Mouse (Mus musculus): Measurements from ENCODE around the gene Apoe. TPM values are rescaled to one million over a fixed set of nuclear protein-coding genes. Genes with fewer than 3 reads are reported as not detected.

Apoe gene
- total RNA-seq, 2 experiments from 2014 or later, result 927 to 1,142 TPM

DNA sequence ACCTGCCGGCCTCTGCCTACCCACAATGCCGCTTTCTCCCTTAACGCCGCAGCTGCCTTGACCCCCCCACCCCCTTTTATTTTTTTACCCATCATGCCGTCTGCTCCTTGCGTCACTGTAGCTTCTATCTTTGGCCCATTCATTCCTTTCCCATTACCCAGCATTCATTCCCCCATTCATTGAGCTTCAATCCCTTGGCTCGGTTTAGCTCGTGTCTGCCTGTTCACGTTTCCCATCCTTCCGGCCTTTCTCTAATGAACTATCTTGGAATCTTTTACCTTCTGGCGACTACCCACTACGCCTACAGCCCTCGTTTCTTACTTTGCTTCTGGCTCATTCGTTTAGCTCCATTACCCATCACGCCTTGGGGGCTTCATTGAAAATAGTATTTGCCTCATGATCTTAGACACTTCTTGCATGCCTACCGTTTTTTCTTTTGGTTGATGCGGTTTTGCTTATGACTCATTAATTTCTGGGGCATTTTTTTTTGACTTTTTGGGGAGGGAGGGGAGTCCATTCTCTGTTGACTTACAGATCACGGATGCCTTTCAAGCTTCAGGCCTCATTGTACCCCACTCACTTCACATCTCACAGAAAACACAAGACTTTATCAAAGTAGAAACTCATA lies 17.2 kb upstream of the Apoe start:
- DNase-seq, result no peak

DNA sequence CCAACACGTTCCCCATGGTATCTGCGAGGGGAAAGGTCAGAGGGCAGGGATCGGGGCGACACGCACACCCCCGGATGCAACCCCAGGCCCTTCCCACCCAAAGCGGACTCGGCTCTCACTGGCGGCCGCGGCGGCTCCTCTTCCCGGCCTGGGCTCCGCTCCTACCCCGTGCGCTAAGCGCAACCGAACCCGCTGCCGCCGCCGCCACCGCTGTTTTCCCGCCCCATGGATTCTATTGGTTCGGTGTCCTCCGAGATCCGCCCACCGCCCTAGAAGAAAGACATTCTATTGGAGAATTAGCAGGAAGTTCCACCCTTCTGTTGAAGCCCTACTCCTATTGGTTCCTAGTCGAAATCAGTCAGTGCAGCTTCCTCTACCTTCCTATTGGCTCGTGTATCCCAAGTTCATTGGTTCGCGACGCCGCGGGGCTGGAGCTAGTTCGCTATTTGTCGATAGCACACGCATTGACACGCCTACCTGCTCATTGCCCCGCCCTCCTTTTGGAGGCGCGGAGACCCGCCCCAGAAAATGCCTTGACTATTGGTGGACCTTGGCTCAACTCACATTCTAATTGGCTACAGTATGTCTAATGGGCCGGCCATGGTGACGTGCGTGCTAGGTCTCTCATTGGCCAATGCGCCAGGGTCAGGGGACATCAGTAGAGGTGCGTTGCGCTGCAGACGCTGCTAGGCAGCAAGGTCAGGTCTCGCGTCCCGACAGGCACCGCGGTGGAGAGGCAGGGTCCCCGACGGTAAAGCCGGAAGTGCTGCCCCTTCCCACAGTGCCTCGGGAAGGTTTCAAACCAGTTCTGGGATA lies 16.5 kb upstream of the Apoe start, which contains the start of gene Tomm40:
Tomm40 (minus strand) TSS at position 200 of the 816 bp plus-strand sequence.
- peak; percentile 98 to 99 for DNase-seq

DNA sequence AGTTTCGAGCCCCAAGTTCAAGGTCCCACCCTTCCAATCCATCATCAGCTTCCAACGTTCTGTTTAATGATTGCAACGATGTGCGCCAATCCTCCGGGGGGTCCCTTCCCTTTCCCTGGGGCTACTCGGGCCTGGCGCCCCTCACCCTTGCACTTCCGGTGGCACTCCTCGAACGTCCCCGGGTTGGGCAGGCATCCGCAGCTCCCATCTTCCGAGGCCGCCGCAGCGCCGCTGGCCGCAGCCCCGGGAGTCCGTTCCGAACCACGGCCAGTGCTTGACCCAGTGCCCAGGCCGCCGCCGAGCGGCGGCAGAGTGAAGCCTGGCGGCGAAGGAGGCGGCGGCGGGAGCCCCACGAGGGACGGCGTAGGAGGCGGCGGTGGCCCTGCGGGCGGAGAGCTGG lies 15.8 kb upstream of the Apoe start:
- DNase-seq, result no peak

DNA sequence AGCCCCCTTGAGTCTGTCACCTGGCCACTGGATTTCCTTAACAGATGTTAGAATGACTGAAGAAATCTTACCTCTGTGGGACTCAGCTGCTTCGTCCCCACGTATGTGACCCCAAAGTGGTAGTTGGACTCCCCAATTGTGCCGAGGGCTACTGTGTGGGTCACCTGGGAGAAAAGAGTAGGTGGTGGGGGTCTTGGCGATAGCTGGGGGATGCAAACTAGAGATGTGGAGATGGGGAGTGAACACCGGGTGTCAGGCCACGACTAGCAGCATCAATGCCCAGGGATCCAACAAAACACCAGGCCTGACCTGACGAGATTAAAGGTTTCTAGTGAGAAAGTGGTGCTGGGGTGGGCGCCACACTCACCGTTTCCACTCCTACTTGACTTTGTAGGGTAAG lies 14.6 kb upstream of the Apoe start:
- DNase-seq, result no peak

DNA sequence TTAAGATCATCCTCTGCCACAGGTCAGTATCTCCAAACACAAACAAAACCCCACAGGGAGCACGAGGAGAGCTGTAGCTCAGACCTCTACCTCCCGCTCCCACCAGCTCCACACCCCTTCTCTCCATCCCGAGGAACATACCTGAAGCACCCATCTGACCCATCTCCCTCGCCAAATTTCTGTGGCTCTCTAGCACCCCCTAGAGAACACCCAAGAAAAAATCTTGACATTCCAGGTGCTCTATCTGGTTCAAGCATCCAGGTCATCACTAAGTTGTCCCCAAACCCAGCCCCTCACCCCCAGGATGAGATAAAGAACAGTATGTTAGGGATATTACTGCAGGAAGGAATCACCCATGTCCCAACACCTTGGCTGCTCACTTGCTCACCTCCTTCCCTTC lies 14.2 kb upstream of the Apoe start:
- no peak for DNase-seq

DNA sequence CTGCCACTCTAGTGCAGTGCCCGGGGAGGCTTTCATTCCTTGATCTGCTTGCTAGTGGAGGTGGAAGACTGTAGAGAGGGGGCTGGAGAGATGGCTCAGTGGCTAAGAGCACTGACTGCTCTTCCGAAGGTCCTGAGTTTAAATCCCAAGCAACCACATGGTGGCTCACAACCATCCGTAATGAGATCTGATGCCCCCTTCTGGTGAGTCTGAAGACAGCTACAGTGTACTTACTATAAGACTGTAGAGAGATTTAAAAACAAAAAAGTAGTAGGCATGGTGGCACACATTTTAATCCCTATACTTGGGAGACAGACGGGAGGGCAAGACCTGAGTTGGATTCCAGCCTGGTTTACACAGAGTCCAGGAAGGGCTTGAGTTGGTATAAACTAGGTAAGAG lies 13.4 kb upstream of the Apoe start:
- no peak for DNase-seq

DNA sequence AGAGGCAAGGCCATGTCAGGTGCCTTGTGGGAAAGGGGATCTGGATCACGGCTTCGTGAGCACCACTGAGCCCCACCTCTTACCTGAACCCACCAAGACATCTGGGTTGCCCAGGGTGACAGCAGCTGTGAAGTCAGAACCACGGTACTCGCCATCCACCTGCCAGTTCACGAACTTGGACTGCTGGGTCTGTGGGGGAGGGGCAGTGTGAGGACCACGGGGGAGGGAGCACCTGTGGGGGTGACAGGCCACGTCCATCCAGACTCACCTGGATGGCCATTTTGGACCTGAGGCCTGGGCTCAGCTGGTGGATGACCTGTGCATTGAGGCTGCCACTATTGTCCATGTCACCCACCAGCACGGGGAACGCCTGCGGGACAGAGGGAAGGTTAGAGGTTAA lies 11.7 kb upstream of the Apoe start:
- no peak for DNase-seq

DNA sequence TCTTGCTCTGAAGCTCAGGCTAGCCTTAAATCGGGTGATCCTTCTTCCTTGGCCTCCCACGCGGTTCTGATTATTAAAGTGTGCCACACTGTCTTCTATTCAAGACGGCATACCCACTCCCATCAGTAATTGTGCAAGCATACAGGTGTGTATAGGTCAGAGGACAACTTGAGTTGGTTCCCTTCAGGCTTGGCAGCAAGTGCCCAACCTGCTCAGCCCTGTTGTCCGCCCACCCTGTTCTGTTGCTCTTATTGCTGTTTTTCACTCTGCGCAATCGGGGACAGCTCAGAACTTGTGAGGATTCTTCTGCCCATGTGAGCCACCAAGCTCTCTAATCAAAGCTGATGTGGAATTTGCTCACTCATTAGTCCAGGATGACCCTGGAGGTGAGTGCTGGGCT lies 6.3 kb upstream of the Apoe start:
- no peak for DNase-seq

DNA sequence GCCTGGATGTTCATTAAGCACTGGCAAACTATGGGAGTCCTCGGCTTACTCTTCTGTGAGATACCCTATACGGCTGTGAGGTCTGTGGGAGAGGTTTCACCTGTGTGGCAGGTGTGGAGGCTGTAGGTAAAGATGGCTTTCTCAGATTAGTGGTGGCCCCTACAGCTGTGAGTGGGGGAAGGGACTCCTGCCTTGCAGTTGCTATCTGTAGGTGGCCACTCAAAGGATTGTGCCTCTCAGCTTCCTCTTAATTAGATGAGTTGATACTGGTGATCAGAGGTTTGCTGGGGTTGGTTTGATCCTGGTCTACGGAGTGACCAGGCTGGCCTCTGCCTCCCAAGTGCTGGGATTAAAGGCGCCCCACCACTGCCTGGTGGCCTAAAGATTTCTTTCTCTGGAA lies 5.5 kb upstream of the Apoe start:
- no peak for DNase-seq

DNA sequence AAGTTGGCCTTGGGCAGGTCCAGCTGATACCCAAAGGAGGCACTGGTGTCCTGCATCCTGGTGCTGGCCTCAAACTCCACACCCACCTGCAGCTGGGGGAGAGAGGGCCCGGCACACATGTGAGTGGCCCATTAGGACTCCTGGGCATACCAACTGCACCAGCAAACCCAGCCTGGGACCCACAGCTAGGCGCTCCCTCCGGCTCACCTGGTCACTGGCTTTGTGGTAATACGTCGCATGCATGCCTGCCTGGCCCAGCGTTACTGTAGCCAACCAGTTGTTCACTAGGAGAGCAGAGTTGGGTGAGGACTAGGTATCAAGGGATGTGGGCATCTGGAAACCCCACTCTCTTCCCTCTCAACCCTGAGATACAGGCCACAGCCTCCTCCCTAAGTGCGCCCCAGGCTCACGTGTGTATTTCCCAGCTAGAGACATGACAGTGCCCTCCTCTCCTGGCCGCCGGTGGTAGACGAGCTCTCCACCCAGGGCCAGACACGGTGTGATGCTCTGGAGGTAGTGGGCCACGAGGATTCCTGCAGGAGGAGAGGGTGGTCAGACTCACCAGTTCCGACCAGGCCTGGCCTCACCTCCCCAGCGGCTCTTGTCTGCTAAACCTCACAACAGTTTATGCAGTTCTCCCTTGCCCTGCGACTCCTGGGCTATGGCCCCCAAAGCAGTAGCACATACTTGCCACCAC lies 4.0 kb upstream of the Apoe start:
- no peak for DNase-seq

DNA sequence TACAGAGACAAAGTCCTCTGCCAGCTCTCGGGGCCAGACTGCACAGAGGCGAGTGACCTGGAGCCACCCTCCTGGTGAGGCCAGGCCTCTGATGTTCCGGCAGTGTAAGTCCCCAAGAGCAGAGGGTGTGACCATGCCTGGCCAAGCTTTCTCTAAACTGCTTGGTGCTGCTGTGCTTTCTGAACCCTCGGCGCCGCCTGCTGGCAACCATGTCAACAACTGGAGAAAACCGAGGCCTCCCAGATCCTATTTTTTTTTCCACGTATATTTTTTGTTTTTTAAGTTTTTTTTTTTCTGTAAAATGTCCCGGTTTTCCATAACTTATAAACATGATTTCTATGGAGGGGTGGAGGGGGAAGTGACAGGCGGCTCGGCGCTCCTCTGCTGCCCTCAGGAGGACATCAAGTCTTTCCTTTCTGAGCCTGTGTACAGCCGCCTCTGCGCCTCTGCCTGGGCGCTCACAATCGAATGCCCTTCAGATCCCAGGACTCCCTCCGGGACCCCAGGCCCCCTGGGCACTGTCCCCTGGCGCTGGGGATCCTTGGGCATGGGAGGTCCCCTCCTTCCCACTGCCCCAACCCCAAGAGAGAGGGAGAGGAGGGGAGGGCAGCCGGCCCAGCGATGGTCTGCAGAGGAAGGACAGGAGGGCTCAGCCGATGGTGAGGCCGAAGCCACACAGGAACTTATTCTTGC lies 2.2 kb upstream of the Apoe start:
- peak; percentile 81 to 88 for DNase-seq

DNA sequence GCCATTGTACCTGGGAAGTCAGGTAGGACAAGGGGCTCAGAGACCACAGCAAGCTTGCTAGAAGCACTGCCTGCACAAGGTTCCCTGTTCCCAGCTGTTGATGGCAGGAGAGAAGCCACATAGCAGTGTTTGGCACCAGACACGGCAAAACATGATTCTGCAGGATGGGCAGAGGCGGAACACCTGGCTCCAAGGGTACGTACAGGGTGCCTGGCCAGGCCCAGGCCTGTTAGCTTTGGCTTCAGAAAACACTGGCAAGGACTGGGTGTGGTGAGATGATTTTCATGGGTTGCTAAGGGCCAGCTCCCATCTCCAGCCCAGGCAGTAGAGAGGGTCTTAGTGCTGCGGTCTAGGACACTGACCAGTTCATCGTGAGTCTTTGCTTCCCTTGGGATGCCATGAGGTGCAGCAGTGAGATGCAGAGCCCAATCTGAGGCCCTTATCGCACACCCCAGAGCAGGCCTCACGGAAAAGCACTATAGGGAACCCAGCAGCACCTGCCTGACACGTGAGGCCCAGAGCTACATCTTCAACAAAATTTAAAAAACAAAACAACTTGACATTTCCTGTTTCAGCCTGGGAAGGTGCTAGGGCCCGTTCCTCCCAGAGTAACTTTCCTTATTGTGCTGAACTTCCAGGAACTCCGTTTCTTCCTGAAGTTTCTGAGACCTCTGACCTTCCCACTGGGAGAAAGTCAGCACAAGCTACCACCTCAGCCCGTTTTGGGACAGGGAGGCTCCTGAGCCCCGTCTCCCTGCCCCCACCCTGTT lies 1.5 kb upstream of the Apoe start:
- DNase-seq, result no peak

DNA sequence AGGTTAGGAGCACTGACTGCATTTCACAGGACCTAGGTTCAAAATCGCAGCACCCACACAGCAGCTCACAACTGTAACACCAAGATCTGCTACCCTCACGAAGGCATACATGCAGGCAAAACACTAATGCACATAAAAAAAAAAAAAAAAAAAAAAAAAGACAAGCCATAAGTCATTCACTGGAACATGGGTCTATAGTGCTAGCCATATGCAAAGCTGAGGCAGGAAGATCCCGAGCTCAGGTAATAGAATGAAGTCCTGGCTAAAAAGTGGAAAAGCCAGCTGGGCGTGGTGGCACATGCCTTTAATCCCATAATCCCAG lies 800 bp upstream of the Apoe start:
- no peak for DNase-seq

DNA sequence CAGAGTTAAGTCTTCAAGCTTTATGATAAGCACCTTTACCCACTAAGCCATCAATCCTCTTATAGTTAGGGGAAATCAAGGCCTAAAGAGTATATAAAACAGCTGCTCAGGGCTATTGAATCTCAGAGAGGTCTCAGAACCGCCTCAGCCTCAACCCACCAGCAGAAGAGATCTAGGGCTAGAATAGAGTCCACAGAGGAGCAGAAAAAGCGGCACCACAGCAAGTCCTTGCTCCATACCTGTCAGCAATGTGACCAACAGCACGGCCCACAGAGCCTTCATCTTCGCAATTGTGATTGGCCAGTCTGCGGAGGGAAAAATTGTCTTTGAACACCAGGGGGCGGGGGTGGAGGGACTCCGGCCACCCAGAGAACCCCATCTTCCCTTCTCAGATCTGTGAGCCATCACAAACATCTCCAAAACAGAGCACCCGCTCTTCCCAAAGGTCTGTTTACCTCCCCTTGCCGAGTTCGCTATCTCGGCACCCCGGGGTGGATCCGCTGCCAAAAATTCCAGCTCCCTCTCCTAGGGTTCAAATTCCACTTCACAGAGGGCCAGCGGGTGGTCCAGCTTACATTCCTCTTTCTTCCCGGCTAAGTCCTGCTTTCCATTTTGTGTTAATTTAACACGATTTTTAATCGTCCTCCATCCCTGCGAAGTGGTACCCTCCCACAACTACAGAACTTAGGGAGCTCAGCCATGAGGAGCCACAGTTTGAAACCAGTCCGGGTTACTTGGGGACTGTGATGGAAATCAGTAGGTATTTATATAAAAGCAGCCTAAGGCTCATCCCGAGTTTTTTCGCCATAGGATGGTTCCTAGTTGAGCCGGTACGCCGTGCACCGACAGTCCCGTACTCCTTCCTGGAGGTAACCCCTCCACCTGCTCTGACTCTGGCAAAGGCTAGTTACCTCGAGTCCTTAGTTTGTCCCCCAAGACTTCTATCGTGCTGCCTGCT lies 760 bp downstream of the Apoe start:
- no peak for DNase-seq

DNA sequence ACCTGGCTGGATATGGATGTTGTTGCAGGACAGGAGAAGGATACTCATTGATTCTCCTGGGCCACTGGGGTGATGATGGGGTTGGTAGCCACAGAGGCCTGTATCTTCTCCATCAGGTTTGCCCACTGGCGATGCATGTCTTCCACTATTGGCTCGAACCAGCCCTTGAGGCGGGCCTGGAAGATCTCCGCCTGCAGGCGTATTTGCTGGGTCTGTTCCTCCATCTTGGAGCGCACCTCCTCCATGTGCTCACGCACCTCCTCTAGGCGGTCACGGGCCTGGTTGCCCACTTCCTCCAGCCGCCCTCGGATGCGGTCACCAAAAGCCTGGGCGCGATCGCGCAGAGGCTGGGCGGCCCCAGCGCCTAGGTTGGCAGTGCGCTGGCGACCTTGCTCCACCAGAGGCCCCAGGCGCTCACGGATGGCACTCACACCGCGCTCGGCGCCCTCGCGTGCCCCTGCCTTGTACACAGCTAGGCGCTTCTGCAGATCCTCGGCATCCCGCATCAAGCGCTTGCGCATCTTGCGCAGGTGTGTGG lies 2.6 kb downstream of the Apoe start:
- no peak for DNase-seq

DNA sequence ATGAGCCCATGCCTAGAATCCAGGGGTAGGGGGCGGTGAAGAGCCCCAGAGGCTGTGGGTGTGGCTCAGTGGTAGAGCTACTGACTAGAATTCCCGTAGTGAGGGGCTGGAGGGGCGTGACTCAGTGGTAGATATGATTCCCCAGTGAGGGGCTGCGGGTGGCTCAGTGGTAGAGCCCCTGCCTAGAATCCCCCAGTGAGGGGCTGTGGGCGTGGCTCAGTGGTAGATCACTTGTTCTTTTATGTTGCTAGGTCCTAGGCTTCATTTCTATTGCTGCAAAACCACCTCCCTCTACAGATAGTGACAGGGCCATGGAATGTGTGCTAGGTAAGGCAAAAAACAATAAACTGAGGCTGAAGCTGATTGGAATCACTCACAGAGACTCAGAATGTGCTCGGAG lies 3.1 kb downstream of the Apoe start:
- no peak for DNase-seq

DNA sequence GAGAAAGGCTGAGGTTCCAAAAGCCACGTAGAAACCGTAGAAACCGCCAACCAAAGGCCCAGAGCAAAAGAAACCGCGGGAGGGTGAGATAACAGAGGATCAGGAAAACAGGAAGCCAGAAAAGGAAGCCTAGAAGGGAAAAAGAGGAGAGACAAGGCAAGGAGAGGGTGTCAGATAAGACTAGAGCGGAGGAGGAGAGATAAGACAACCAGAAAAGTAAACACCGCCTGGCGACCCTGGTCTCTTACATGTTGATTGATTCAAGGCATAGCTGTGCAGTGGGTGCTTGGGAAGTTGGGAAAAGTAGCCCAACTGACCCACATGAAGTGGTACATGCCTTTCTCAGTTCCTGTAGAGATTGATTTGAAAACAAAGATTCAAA lies 3.8 kb downstream of the Apoe start:
- no peak for DNase-seq

DNA sequence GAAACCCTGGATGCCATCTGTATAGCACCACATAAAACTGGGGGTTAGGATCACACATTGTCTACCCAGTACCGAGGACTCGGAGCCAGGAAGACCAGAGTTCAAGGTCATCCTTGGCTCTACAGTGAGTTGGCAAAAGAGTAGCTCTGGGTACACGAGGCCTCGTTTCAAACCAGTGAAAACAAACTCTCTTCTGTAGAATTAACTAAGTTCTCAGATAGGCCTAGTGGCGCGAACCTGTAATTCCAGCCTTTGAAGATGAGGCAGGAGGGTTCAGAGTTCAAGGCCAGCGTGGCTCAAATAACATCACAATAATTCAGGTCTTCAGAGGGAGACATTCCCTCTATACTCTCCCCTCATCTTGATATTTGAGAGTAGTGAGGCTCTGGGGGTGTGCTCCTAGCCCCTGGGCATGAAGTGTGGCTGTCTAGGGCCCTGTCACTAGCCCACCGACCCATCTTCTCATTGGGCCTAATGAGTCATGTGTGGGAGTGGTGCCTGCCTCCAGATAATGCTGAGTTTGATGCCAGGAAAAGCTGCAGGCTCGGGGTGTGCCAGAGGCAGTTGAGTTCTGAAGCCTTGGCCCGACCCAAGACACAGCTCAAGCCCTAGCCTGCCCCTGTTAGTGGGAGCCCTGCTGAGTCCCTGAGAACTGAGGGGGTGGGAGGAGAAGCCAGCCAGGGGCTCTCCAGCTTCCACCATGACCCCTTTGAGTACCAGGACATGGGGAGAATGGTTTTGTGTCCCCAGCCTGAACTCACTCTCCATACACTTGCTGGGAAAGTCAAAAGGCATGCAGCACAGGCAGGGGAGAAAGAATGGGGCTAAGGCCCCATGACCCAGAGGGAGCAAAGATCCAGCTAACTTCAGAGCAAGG lies 4.4 kb downstream of the Apoe start:
- DNase-seq, result peak in 1 of 2 experiments; percentile 51

DNA sequence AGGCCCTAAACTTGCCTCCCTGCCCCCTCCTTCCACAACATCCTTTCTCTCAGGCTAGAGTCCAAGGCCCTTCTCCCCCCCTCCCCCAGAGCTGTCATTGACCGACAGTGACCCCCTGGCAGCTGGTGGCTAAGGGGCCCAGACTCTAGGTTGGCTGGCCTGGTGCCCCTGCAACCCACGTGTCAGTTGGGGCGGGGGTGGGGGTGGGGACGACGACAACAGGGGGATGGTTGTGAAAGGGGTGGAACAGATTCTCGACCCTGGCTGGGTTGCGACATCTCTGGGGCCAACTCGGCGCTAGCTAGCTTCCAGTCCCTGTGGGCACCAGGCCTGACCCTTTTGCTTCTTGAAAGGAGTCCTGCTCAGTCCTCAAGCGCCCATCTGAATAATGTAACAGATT lies 5.6 kb downstream of the Apoe start:
- DNase-seq, result peak; percentile 79 to 80
